Mouse (Mus musculus): ENCODE data around the gene Sel1l3.

The Sel1l3 gene

DNA sequence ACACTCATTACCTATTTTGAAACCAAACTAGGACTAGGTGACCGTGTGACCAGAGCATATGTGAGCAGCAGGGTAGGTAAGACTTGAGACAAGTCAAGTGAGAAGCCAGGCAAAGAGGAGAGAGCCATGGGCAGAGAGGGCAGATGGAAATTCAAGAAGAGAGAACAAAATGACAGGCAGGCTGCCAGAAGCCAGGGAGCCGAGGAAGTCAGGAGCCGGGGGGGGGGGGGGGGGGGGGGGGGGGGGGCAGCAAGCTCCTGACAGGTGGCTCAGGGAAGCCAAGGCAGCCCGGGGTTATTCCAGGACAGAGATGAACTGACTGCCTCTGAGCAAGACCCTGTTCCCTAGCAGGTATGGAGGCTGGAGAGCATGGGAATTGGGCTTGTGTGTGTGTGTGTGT is 37.7 kb downstream of the Sel1l3 start:
- no peak for DNase-seq (ENCODE audit: inconsistent age in 2 of 2, low spot score in 1 of 2)

DNA sequence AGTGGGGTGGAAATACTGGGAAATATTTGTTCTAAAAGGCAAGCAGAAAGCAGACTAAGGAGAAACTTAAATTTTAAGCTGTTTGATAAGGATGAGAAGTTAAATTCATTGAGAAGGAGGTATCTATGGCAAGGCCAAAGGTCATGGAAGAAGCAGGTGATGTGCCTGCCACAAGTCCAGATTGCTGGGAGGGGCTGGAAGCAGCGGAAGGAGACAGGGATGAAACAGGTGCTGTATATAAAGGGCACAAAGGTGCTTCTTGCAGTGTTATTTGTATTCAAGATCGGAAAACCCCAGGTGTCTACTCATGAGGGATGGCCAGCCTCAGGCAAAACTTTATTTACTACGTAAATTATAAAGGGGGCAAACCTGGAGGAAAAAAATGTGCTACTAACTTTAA is 38.5 kb downstream of the Sel1l3 start:
- no peak for DNase-seq (ENCODE audit: inconsistent age in 2 of 2, low spot score in 1 of 2)

DNA sequence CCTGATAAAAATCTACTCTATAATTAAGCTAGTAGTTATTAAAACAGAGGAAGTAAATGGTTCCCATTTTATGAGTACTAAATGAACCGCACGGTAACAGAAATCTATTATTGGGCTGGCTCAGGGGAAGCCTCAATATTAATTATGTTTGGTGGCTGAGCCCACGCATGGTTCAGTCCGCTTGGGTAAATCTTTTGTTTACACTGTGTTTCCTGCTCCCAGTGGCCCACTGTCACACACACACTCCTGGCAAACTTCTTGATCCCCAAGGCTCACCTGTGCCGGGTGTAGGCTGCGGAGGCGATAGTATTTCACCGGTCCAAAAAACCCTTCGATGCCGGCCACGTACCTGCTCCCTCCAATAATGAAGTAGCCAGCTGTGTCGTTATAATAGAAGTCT is 39.3 kb downstream of the Sel1l3 start:
- no peak for DNase-seq (ENCODE audit: inconsistent age in 2 of 2, low spot score in 1 of 2)

DNA sequence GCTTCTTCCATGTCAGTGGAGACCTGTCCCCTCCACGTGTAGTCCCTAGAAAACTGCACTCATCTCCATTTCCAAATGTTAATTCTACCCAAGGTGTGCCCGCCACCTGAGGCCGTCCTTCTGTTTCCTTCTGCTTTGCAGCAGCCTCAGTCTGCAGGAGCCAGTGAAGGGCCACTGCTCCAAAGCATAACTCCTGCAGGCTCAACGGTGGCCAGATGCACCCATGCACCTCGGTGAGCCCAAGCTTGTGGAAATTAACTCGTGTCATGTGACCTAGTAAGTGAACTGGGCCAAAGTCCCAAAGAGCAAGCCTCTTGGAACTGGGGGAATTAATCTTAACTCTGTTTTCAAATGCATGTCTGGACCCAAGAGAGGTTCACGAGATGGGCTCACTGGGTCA is 40.8 kb downstream of the Sel1l3 start:
- DNase-seq (ENCODE audit: inconsistent age in 2 of 2, low spot score in 1 of 2), result no peak

DNA sequence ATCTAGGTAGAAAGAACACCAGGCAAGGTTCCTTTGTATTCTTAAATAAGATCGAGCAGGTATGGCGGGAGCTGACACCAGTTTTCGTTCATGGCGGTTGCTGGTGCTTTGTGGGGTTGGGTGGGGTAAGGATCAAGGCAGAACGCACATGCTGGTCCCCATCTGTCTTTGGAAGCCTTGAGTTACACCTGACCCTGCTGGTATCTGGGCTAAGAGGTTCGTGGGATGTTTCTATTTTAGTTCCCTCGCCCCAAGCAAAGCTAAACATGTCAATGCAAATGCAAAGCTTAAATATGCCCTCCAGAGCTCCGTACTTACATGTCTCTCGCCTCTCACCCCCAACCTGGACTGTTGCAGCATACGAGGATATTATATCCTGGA is 41.5 kb downstream of the Sel1l3 start:
- DNase-seq (ENCODE audit: inconsistent age in 2 of 2, low spot score in 1 of 2), result no peak

DNA sequence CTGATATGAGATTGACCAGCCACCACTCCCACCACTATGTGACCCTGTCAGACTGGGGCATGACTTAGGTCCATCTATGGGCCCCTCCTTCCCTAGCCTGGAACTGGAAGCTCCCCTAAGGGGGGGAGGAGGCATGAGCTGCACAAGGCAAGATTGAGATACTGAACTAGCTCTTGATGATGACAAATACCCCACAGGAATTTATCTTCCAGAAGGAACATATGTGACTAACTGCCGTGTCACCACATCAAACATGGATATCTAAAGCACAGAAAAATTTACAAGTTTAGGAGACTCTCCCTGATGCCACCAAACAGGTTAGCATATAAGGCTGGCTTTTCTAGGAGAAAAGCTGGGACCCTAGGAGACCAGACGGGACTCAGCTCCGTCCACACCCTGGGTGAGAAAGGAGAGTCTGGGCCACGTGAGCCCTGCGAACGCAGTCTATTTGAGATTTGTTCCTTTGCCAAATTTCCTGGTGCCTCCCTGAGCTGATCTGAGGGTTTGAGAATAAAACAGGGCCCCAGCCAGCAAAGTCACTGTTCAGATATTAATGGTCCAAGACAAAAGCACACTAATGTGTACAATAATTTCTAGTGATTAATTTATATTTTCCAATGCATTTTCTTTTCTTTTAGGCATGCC is 42.0 kb downstream of the Sel1l3 start:
- DNase-seq (ENCODE audit: inconsistent age in 2 of 2, low spot score in 1 of 2), result no peak

DNA sequence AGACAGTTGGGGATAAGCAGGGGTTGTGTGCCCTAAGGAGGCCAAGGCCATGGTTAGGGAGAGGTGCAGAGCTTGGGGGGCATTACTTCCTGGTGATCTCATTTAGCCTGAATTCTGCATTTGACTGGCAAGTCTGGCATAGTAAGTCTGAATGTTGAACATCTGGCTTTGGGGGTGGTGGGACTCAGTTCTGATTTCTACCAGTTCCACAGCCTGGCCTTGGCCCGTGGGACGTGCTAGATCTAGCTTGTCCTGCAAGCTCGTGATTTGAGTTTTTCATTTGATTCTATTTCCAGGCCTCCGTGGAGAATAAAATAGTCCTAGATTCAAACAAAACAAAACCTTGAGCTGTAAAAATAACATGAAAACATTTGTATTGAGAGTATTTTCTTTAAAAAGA is 46.2 kb downstream of the Sel1l3 start:
- DNase-seq (ENCODE audit: inconsistent age in 2 of 2, low spot score in 1 of 2), result no peak

DNA sequence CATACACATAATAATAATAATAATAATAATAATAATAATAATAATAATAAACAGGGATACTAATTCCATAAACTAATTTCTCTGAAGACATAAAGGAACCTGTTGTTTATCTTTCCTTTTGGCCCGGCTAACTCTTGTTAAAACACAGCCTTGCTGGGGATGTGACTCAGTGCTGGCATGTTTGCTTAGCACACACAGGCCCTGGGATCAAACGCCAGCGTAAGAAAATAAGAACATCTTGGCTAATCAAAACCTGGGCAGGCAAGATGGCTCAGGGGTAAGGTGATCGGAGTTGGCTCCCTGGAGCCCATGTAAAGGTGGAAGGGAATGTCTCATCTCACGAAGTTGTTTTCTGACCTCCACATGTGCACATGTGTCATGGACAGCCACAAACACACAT is 48.1 kb downstream of the Sel1l3 start:
- DNase-seq (ENCODE audit: inconsistent age in 2 of 2, low spot score in 1 of 2), result no peak

DNA sequence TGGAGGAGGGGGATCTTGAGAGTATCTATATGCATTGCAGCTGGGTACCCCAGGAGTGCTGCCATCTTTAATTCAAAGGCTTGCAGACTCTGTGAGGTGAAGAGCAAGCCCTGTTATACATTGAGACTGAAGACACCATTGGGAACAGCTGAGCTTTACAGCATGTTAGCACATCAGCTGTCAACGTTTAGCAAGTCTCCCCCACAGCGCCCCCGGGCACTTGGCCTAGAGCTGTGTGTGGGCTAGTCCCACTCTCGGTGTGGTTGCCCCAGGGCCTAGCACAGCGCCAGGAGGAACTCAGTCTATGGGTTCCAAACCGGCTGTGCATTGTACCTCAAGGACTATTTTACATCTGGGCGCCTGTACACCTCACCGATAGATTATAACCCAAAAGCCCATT is 51.3 kb downstream of the Sel1l3 start:
- no peak for DNase-seq (ENCODE audit: inconsistent age in 2 of 2, low spot score in 1 of 2)

DNA sequence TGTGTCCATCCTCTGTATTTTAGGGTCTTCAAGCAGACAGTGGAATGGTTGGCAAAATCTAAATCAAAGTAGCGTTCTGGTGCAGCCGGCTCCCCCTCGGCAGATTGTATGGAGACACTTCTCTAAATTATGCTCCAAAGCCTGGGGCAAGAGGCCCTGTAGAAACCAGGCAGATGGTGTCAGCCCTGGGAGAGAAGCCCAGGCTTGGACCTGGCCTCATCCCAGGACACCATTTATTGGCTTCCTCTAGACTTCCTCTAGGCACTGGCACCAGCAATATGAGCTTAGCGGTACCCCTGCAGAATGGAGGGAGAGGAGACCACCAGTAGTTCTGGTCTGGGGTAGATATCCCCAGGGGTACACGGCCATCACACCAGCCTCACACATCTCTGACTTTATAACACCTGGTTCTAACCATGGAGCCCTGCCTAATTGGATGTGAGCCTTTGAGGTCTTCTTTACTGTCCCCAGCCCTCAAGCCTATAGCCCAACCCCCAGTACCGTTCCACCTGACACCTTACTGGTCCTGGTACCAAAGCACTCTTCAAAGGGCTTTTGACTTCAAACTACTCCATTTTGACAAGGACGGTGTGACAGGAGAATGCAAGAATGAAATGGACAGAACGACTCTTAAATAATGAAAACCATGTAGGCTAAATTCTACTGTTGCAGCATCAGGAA is 52.1 kb downstream of the Sel1l3 start:
- DNase-seq (ENCODE audit: inconsistent age in 2 of 2, low spot score in 1 of 2), result no peak

DNA sequence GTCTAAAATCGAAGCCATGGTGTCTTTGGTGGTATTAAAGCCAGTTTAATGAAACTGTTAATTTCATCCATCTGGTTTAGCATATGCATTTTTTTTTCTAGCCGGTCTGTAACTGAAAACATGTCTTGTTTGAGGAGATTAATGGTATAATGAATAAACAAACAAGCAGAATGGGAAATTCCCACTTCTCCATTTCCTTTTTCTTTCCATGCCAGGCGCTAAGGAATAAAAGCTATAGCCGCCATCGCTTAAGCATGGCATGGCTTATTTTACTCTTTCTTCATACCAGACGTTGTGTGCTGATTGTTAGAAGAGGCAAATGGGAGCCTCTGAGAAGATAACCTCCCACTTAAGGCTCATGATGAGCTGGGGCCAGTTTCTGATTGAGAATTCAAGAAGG is 53.5 kb downstream of the Sel1l3 start:
- no peak for DNase-seq (ENCODE audit: inconsistent age in 2 of 2, low spot score in 1 of 2)

DNA sequence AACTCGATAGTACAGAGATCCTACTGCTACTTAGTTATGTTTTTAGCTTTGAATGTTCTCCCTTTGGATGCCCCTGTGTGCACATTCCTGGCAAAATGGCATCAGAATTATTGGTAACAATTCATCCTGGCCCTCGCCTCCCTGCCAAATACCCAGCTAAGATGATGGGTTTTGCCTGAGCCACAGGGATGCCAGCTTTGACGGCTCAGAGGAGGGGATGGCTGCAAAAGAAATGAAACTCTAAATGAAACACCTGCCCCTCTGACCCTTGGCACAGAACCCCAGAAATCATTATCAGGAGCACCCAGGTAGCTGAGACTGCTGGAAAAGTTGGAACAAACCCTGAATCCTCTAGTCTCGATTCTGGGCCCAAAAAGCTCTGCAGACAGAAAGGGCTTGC is 54.1 kb downstream of the Sel1l3 start:
- no peak for DNase-seq (ENCODE audit: inconsistent age in 2 of 2, low spot score in 1 of 2)

DNA sequence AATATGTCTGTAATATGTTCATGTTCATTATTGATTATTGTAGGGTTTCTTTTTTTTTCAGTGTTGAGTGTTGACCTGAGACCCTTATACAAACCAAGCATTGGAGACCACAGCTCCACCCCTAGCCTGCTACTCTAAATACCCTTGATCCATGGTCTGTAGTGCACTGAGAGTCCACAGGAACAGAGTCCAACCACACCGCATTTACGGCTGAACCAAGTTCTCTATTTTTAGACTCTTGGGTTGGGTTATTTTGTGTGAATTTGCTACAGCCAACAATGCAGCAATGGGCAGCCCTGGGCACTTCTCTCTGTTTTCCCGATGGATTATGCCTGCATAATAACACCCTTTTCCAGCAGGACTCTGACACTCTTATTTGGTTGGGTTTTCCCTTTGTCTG is 54.6 kb downstream of the Sel1l3 start:
- no peak for DNase-seq (ENCODE audit: inconsistent age in 2 of 2, low spot score in 1 of 2)

DNA sequence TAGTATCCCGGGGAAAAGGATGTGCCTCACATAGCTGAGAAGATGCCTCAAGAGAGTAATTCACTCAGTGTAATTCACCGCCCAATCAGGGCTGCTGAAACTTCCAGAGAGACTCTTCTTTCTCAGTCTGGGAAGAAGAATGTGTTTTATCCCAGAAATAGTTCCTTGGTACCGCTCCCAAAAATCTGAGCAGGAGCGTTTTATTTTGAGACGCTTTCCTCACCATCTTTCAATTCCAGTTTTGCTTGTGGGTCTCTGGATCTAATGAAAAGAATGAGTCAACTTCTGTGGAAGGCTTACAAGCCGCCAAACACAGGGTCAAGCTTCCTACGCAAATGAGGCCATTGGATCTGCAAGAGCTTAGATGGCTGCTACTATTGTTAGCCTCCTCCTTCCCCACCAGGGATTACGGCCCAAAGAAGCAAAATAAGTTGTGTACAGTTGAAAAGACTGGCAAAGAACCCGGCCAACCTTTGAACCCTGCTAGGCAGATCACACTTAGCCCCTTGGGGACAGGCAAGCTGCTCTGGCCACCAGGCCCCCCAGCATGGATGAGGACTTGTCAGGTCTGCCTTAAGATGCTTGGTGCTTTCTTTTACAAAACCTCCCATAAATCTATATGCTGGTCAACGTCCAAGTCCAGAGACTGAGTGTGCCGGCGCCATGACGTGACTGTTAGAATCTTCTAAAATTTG is 57.6 kb downstream of the Sel1l3 start:
- no peak for DNase-seq (ENCODE audit: inconsistent age in 2 of 2, low spot score in 1 of 2)

DNA sequence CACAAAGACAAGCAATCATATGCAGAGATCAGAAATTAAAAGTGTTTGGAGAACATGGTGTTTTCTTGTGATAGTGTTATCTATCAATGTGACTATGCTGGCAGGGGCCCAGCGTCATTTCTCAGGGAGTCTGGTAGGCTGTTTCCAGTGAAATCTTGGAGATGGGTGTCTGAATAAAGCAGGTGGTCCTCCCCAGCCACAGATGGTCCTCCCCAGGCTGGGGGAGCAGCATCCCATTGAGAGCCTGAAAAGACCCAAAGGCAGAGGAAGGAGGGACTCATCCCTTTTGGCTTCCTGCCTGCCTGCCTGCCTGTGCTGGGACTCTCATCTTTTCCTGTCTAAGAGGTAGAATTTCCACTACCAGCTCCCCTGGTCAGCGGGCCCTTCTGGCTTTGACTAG is 59.2 kb downstream of the Sel1l3 start:
- DNase-seq (ENCODE audit: inconsistent age in 2 of 2, low spot score in 1 of 2), result no peak

DNA sequence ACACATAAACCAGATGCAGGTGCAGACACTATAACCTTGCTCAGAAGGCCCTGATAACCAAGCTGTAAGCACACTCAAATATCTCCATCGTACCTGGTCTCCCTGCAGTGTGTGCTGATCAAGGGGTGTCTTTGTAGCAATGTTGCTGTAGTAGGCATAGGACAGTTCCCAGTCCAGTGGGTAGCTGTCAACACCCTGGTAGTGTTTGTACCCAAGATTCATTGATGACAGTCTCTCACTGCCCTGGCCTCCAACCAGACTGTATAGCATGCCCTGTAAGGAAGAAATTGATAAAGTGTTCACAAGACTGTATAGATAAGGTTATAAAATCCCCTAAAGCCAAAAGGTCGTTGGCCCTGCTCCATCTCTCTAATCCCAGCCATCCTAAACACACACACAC is 59.6 kb downstream of the Sel1l3 start:
- DNase-seq (ENCODE audit: inconsistent age in 2 of 2, low spot score in 1 of 2), result peak in 1 of 2 experiments; percentile 20

DNA sequence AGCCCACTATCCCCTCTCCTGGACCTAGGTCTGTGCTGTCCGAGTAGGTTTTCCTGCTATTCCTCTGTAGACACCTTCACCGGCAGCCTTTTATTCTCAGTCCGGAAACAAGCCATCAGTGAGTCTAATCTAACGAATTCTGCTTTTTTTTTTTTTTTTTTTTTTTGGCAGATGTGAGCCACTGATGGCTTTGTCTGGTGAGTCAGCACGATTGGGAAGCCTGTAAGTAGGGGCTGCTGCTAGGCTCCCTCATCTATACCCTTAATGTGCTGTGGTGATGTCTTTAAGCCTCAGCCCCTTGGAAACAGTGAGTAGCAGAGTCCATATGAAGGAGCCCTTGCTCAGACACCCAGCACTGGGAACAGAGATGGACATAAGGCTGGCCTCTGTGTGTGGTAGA is 60.6 kb downstream of the Sel1l3 start:
- DNase-seq (ENCODE audit: inconsistent age in 2 of 2, low spot score in 1 of 2), result no peak

DNA sequence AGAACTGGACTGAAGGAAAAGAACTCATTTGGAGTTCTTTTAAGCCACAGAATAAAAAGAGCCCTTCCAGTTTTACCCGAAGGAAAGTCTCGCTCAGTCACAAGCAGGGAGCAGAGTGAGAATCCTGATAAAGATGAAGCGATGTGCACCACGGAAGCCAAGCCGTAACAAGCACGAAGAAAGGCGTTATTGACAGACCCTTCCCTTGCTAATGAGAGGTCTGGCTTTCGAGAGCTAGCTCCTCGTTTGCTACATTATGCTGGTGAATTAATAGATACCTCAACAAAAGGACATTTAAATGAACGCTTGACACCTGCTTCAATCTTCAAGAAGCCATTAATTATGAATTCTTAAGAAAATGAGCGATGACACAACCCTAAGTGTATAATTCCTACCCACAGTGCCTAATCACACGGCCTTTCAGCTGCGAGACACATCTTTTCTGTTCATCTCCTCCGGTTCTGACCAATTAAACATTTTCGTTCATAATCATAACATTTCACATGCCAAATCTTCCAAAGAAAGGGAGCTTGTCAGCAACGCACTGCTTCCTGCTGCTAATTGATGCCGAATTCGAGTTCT is 62.3 kb downstream of the Sel1l3 start:
- no peak for DNase-seq (ENCODE audit: inconsistent age in 2 of 2, low spot score in 1 of 2)

DNA sequence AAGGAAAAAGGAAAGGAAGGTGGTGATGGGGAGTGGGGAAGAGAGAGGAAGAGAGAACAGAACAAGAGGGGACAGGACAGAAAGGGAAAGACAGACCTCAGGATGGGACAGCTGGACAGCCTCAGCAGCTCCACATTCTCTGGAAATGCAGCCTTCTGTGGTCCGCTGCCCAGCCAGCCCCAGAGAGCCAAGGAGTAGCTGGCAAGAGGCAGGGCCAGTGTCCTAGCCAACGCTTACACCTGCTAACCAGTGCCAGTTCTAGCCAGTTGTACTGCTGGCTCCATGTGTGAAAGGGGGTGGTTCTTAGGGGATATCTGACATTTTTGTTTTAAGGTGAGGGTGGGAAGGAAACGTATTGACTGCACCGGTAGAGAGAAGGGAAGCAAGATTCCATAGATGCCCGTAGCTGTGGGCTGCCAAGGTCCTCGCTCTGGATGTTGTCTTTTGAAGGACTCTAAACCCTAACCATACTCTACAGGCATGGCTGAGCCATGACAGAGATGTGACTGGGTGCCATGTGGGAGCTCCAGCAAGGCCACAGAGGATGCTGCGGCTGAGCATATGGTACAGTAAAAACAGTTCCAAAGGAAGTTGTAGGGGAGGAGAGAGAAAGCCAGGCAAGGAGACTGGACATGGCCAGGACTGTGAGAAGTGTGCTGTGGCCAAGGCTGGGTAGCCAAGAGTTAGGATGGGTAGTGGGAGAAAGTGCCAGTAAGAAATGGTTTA is 64.6 kb downstream of the Sel1l3 start:
- DNase-seq (ENCODE audit: inconsistent age in 2 of 2, low spot score in 1 of 2), result no peak

DNA sequence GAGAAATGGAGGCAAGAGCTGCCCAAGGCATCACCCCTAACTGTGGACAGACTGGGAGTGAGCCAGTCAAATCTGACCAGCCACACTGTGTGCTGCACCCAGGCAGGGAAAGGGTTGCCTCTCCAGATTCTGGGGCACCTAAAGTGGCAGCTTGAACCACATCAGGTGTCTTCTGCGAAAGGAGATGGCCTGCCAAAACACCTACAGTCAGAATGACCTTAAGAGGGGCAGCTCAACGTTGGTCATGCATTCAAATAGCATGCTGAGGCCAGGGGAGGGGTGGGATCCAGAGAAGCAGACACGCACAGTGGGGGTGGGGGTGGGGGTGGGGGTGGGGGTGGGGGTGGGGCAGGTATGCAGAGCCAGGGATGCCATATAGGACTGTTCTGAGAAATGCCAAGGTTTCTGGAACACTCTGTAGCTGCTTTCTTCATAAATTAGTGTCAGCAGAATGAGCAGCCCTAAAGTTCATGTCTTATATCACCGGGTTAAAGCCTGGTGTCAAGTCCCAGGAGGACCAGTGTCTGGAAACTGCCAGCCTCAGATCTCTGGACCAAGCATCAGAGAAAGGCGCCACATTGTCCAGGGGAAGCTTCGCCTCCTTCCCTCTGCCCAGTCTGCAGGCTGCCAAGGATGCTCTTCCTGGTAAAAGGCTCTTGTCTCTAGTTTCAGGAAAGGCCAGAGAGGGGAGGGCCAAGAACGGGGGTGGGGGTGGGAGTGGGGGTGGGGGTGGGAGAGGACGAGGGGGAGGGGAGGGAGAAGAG is 65.4 kb downstream of the Sel1l3 start:
- no peak for DNase-seq (ENCODE audit: inconsistent age in 2 of 2, low spot score in 1 of 2)

DNA sequence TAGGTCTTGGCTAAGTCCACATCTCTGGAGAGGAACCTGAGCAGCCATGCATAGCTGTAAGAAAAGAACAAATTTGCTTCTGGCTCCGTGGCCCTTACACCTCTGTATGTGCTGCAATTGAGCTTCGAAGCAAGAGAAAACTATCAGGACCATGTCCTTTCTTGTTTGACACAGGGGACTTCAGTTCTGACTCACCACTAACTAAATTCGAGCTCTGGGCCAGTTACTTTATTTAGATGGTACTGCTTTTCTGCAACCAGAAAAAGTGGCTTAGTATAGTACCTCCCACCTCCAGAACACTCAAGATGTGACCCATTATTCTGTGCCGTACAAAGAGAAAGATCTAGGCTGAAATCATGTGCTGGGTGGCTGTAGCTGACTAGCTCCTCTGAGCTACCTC is 66.3 kb downstream of the Sel1l3 start:
- no peak for DNase-seq (ENCODE audit: inconsistent age in 2 of 2, low spot score in 1 of 2)

Data from adrenal gland, adult (tissue).